Mouse (Mus musculus) layer of hippocampus, adult 9-11 months (tissue): ENCODE results near the gene Rbm15.

ENCODE experiments used
- DNase-seq: peaks from one replicate; pipeline ENCODE4 v3.0.0; 2022

Gene Rbm15

GRCm38 (mm10) chr3:107333381-107334201, at the start of gene Rbm15:
TSS of gene Rbm15 (minus strand) at chr3:107333673.
- peak; percentile 99 for DNase-seq

- peak; percentile 38 for DNase-seq
Measured at GRCm38 (mm10) chr3:107379422-107379821, 45.9 kb upstream of the Rbm15 start.

- DNase-seq = no peak
Measured at GRCm38 (mm10) chr3:107378626-107379025, 45.2 kb upstream of the Rbm15 start.

- no peak for DNase-seq
Measured at GRCm38 (mm10) chr3:107374948-107375664, 41.6 kb upstream of the Rbm15 start.

- DNase-seq = no peak
Measured at GRCm38 (mm10) chr3:107369156-107369555, 35.7 kb upstream of the Rbm15 start.

- peak; percentile 53 for DNase-seq
Measured at GRCm38 (mm10) chr3:107367938-107368599, 34.6 kb upstream of the Rbm15 start.

- DNase-seq = no peak
Measured at GRCm38 (mm10) chr3:107365341-107365740, 31.9 kb upstream of the Rbm15 start.

- DNase-seq = peak; percentile 31
Measured at GRCm38 (mm10) chr3:107363391-107363790, 29.9 kb upstream of the Rbm15 start.

GRCm38 (mm10) chr3:107360341-107360740, 26.9 kb upstream of the Rbm15 start:
- no peak for DNase-seq

- DNase-seq = no peak
Measured at GRCm38 (mm10) chr3:107357700-107358234, 24.3 kb upstream of the Rbm15 start.

- peak; percentile 74 for DNase-seq
Measured at GRCm38 (mm10) chr3:107356964-107357441, 23.5 kb upstream of the Rbm15 start.

- DNase-seq = no peak
Measured at GRCm38 (mm10) chr3:107355618-107356260, 22.3 kb upstream of the Rbm15 start.

- DNase-seq = no peak
Measured at GRCm38 (mm10) chr3:107351706-107352105, 18.2 kb upstream of the Rbm15 start.

- DNase-seq = peak; percentile 60
Measured at GRCm38 (mm10) chr3:107349006-107349405, 15.5 kb upstream of the Rbm15 start.

GRCm38 (mm10) chr3:107345033-107345725, 11.7 kb upstream of the Rbm15 start:
- no peak for DNase-seq

- DNase-seq = no peak
Measured at GRCm38 (mm10) chr3:107343971-107344370, 10.5 kb upstream of the Rbm15 start.

GRCm38 (mm10) chr3:107334202-107334934, 895 bp upstream of the Rbm15 start:
- DNase-seq = no peak

- DNase-seq = peak; percentile 99
Measured at GRCm38 (mm10) chr3:107332960-107333380, 503 bp downstream of the Rbm15 start.

GRCm38 (mm10) chr3:107332127-107332959, 1.1 kb downstream of the Rbm15 start:
- peak; percentile 54 for DNase-seq

- no peak for DNase-seq
Measured at GRCm38 (mm10) chr3:107331746-107332126, 1.7 kb downstream of the Rbm15 start.
